Mouse (Mus musculus) bone marrow, adult 2 months (tissue): ENCODE measurements around the gene Thumpd3.

ENCODE experiments used
- CTCF ChIP-seq: fragments of 200-500 bp; IDR thresholded peaks from 2 replicates; pipeline ENCODE4 v1.5.1; 2011; ENCODE audit warnings: low read length, control low read depth; ENCODE audit not compliant: control insufficient read depth, insufficient read depth
- POLR2A ChIP-seq: fragments of 200-500 bp; IDR thresholded peaks from 2 replicates; pipeline ENCODE4 v1.6.1; 2011; ENCODE audit warnings: low read depth, mild to moderate bottlenecking, control low read depth, low read length, borderline replicate concordance; ENCODE audit not compliant: control insufficient read depth

- TF ChIP-seq CTCF (no peak), POLR2A (no peak)
Observed at GRCm38 (mm10) chr6:113017500-113018047, 28.5 kb upstream of the Thumpd3 start.
